Mouse (Mus musculus) ES-Bruce4 (cell line): ENCODE measurements around the gene Sgms2.

Experiments
- CTCF ChIP-seq: IDR thresholded peaks from one replicate; pipeline ENCODE4 v1.8.1; 2011; ENCODE audit warnings: low read depth, low read length
- POLR2A ChIP-seq: IDR thresholded peaks from one replicate; pipeline ENCODE4 v1.8.1; 2011; ENCODE audit warnings: low read length; ENCODE audit not compliant: insufficient read depth

GRCm38 (mm10) chr3:131523749-131524148, 32.5 kb upstream of the Sgms2 start:
- TF ChIP-seq POLR2A (no peak), CTCF (no peak)
